Mouse (Mus musculus): ENCODE measurements around the gene Vmn1r61.

The Vmn1r61 gene

GRCm38 (mm10) chr7:5613195-5613594 lies at the start of gene Vmn1r61:
Vmn1r61 (minus strand) TSS chr7:5613295.
- no peak for DNase-seq
